Mouse (Mus musculus) megakaryocyte, adult 5-6 weeks (primary cell): Measurements from ENCODE around the gene Kalrn. TPM values are rescaled to one million over a fixed set of nuclear protein-coding genes. Genes with fewer than 3 reads are reported as not detected.
A peak's percentile ranks its signal among the peaks of the same experiment; 100 is the strongest.

Experiments
- ATAC-seq: 2 replicates; pipeline ENCODE4 v1.8.0; 2016; ENCODE audit warnings: mild to moderate bottlenecking, inconsistent platforms; ENCODE audit not compliant: poor library complexity, severe bottlenecking
- total RNA-seq, 2 experiments: library from RNA; stranded (forward) in 1 of 2; stranded (reverse) in 1 of 2; fragments of 153-499, 151-499 nt in 1 of 2; fragments of 221-1000, 200-1000 nt in 1 of 2; gene quantifications; 2 replicates each; pipeline versions ENCODE4 v1.2.3 to v1.2.4; 2015 to 2017

The Kalrn gene
- total RNA-seq, 2 experiments from 2014 or later, result 0.81 to 1.2 TPM

DNA sequence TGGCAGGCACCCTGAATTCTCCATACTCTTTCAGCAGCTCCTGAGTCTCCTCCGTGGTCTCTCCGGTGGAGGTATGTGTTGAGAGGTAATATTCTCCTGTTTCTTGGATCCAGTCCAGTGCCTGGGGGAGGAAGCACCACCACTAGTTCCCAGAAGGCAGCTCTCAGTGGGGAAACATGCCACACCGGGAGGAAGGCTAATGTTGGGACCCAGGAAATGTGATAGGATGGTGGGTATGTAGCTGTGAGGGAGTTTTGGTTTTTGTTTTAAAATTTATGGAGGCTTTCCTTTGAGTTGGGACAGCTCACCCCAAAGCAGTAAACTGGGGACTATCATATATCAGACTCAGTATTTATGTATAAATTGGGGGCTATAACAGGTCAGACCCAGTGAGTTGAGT lies 361.2 kb downstream of the Kalrn start:
- no peak for ATAC-seq

DNA sequence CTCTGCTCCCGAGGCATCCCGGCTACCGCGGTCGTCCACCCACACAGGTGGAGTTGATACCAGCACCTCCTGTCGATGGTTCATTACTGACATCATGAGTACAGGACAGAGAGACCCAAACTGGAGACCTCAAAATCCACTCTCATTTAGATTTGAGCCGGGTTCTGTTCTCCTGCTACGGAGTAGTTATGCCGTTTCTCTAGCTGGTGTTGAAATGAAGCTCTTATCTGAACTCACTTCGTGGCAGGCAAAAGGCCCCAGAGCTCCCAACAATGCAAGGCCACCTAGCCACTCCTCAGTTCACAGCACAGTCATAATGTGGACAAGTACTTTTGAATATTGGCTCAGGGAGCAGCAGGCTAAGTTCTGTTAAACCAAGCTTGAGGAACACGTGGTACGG lies 362.1 kb downstream of the Kalrn start:
- no peak for ATAC-seq

DNA sequence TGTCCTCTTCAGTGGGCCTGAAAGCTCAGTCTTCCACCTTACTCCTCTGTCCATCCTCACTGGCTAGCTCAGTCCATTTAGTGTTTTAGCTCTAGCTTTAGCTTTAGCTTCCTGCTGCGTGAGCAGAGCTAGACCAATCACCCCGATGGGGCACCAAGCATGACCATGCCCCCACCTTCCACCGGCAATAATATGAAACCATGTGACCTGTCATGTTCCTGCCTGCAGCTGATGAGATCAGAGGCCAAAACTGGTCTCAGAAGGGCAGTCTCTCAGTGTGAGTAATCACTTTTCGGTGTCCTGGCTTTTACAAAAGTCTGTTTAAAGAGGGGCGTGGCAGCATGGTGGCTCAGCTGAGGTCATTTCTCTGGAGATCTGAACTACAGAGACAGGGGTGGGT lies 364.6 kb downstream of the Kalrn start:
- no peak for ATAC-seq

DNA sequence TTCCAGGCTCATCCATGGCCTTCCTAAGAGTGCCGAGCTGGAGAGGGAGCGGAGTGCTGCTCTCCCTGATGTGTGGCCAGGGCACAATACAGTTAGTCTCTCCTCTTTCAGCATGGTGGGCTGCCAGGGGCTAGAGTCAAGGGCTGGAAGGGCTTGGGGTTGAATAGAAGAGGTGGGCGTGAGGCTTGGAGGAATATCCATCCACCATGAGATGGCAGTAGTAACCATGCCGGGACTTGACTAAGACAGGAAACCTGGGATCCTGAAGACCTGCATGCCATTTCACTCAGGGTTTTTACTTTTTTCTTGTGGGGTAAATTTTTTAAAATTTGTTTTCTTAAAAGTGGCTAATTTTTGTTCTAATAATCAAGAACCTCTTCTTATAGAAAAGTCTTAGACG lies 365.4 kb downstream of the Kalrn start:
- no peak for ATAC-seq

DNA sequence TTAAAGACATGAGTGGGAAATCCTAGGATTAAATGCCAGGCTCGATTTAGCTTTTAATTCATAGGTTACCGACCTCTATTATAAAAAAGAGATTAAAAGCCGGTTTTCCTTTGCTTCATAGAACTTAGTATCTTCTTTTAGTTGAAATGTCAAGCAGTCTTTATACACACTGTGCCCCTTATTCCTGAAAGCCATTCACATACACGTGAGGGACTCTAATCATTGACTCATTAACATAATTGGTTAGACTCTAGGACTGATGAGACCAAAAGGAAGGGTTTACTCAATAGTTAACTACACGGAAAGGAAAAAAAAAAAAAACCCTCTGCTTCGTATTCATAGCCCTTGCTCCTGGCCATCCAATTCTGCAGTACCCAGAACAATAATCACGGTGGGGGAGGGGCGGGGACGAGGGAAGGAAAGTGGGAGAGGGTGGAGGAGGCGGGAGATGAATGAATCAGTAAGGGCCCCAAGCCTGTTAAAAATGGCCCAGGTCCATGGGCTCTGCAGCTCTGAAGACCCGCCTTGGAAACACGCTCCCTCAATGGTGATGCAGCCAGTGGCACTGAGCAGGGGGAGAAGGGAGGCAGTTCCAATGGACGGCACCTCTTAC lies 368.7 kb downstream of the Kalrn start:
- ATAC-seq, result no peak

DNA sequence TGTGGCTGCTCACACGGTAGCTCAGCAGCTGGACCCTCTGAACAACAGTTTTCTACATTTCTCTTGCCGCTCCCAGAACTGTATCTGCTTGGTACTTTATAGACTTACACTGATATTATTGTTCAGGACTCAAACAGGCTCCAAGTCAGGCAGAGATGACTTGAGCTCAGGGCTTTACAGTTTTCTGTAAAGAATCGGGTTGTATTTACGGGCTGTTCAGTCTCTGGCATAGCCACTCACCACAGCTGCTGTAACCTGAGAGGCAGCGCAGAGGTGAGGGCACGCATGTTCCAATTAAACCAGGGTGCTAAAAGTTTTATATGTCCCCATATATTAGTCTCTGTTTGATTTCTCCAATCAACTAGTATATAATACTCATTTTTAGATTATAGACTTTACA lies 373.8 kb downstream of the Kalrn start:
- no peak for ATAC-seq

DNA sequence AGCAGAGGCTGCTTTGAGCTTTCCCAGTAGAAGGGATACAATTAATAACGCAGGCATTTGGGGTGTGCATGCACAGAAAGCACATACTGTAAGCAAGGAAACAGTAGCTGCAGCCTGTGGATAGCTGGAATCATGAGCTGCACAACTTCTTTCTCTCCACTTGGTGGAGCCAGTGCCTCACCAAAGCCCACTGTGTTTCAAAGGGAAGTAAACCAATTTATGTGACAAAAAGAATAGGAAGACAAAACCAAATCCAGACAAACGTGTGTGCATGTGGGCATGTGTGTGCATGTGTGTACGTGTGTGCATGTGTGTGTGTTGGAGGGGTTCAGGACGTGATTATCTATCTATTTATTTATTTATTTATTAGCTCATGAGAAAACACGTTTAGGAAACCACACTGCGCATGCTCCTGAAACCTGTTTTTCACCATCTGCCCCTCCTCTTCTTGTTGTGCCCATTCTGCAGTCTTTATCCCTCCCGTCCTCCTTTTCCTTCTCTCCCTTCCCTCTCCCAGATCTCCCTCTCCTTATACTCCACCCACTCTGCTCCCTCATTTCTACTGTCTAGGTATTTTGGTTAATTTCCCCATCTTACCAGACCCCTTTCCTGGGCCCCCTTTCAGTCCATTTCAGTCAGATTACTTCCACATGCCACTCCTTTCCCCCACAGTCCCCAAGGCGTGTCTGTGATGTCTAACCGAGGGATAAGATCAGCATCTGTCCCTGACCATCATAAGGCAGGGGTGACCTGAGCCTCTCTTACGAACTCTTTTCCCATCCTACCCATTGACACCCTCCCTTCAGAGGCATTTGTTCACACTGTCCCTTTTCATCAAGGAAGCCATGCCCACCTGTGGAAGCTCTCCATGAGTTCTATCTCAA lies 380.1 kb downstream of the Kalrn start:
- ATAC-seq, result peak; percentile 69

DNA sequence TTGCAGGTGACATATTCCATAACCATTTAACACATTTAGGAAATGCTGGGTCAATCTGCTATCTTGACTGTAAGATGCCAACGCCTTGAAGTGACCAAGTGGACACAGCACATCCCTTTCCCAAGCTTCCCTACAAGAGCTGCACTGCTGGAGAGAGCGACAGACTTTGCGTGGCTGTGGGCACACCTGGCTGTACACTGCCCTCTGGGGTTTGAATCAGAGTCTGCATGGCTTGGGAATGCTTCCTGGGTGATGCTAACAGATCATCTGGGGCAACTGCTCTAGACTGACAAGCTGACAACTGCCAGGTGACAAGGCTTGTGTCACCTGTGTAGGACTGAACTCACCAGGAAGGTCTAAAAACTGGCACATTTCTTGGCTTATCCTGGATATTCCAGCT lies 388.6 kb downstream of the Kalrn start:
- no peak for ATAC-seq

DNA sequence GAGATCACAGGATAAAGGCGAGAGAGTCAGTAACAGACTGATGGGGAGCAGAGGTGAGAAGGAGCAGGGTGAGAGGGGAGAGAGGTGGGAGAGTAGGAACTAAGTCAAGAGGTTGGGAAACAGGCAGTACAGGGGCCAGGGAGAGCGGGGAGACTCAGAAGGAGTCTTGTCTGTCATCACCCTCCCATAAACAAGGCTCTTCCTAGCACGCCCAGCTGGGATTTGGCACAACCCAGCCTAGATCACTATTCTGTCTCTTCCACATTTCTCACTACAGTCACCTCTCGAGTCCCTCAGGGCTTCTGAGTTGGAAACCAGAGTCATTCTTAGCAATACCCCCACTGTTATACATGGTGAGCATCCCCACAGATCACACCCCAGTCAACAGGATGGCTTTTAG lies 390.1 kb downstream of the Kalrn start:
- no peak for ATAC-seq

DNA sequence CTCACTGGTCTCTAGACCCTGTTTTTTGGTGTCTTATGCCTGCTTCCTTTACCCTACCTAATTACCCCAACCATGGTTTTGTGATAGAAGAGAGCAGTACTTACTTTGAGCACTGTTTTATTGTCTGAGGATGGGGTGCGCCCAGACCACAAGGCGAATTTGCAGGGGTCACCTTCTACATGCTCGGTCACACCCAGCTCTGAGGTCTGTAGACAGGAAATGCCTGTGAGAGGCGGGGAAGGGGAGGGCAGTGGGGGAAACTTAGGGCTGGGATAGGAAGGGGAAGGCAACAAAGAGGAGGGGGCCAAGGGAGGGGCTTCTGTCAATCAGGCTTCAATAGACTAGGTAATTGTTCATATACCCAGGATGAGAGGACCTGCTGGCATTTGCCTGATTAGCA lies 397.7 kb downstream of the Kalrn start:
- no peak for ATAC-seq

DNA sequence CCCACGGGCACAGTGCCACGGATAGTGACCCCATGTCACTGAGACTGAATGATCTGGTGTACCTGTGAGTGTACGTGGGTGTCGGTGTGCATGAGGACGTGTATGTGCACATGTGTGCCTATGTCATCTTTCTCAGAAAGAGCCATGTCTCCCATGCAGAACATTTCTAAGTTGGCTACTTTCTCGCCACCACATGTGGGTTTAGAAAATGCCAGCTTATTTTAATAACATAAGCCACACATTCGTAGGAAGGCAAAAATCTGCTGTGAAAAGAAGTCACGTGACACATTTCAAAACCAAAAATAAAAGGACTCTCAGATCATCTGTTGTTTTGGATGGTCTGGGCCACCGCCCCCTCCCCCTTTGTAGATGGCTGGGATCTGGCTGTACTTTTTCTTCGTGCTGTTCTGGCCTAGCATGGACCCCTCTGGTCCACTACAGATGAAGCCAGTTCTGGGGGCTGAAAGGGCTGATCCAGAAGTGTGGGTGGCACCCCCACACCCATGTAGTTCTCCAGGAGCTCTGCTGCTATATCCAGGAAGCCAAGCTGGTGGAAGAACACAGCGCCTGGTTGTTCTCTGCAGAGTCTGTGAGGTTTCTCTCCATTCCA lies 400.7 kb downstream of the Kalrn start:
- no peak for ATAC-seq

DNA sequence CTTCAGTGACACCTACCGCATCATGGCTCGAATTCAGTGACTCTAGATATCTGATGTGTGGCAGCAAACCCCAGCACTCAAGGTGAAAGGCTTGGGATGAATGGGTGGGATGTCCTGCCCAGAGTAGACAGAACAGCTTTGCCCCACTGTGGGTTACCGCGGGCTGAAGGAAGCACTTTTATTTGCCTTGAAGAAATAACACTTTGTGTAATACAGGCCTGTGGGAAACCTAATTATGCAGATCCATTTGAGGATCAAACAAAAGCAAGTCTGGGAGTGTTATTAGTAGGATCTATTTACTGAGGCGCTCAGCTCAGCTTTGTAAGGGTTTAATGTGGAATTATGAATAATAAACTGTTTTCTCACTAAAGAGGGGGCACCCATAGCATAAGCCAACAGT lies 406.3 kb downstream of the Kalrn start:
- no peak for ATAC-seq

DNA sequence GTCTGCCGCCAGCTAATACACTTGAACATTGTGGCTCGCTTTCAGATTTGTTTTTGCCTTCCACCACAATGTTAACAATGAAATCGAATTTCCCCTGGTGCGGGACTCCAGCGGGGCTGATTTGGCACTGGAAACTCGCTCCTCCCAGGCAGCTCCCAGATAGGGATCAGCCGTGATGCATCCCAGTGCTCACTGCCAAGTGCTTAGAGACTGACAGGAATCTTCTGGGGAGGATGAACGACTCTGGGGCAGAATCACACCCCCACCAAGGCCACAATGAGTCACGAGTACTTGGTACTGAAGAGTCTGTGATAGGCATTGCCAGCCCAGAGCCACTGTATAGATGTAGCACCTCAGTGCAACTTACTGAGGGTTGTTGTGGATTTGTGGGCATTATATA lies 410.2 kb downstream of the Kalrn start:
- ATAC-seq, result no peak

DNA sequence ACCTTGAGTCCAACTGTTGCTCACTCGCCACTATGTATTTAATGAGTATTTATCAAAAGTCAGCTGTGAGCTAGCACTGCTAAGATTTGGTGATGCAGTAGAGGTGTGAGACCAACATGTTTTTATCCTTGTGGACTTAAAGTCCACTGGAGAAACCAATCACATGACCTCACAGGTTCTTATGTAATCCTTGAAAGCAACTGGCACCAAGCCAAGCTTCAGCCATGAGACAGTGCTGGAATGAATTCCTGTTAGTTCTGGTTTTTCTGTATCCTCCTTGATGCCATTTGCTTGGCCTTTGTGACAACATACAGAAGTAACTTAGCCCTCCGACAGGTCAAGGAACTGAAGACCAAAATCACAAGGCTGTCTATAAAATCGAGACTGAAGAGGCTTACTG lies 413.8 kb downstream of the Kalrn start:
- ATAC-seq, result no peak

DNA sequence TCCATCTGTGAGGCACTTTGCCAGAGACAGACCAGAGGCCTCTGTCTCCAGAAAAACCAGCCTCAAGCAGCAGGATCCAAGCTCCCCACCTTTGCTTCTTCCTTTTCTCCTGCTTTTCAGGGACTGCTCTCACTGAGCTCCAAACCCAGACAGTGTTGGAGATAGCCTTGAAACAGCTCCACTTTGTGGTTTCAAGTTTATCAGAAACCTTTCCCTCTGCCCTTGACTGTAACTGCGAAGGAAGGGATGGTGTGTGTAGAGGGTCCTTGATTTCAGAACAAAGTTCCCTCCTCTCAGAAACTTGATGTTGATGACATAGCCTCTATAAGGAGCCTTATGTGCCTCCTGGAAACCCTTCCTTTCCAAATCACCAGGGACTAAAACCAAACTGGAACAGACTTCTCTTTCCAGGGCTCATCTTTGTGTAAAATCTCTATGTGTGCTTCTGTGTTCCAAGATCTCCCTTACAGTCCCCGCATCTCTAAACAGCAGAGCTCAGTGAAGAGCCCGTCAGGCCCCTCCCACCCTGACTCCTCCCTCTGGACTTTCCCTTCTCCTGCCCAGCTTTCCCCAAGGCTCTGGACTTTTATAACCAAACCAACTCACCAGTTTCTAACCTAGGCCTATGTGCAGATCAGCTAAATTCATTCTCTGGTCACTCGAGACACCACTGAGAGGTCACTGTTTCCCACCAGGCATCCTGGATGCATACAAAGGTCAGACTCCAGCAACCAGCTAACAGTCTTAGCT lies 415.8 kb downstream of the Kalrn start:
- no peak for ATAC-seq

DNA sequence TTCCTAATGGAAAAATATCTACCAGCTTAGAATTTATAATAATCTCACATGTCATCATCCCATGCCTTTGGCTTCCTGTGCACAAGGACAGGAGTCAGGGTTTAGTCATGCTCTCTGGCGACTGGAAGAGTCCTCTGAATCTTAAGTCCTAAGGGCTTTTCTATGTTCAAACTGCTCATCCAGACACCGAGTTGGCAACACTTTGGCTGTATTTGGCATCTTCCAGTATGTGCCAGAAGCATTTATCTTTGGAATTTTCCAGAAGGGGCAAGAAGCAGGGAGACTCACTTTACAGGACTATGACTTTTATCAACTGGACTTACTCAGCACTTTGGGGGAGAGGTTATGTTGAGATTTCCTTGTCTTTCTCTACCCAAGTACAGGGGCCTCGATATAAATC lies 417.6 kb downstream of the Kalrn start:
- ATAC-seq, result no peak

DNA sequence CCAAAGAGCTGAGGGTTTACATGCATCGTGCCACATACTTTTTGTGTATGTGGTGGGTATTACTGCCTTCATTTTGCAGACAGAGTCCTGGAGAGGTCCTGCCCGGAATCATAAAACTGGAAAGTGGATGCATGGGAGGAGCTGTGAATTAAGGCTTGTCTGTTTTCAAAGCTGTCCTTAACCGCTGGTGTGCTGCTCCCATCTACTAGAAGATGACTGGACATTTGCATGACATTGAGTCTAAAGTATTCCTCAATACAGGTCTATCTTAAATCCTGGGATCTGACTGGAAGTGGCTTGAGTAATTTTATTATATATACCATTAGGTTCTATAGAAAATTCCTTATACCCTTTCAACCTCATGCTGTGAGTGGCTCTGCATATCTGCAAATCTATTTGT lies 418.4 kb downstream of the Kalrn start:
- ATAC-seq, result no peak

DNA sequence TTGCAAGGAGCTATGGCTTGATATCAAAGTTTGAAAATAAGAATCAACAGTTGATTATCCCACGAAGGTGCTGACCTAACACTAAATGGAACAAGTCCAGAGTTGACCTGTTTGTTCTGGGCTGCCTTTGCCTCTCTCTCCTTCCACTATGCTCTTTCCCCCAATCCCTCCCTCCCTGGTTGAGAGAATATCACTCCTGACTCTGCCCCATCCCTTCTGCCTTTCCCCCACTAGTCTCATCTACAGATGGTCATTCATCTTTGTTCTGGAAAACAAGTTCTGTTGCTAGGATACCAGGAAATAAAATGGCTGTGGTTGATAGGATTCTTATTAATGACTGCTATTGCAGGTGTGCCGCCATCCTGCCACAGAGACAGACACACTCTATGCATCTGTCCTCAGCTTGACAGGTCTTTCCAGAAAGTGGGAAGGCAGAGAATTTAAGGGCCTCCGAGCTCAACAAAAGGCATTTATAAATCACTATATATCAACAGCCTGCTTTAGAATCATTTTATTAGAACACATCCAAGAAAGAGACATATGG lies 421.7 kb downstream of the Kalrn start:
- no peak for ATAC-seq

DNA sequence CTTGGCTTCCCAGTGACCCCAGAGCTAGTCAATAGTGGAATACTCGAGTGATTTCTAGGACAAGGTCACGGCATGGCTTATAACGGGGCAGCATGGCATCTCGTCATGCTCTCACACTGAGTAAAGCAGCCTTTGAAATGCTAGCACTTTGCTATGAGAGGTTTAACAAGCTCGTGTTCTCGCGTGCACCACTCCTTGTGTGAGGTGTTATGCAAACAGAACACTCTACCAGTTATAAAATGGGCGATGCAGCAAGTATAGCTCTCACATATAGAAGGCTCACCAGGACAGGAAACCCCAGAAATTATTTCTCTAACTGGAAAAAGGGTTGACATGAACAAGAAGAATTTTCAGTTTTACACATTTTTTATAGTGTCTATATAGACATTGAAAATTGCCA lies 431.7 kb downstream of the Kalrn start:
- no peak for ATAC-seq

DNA sequence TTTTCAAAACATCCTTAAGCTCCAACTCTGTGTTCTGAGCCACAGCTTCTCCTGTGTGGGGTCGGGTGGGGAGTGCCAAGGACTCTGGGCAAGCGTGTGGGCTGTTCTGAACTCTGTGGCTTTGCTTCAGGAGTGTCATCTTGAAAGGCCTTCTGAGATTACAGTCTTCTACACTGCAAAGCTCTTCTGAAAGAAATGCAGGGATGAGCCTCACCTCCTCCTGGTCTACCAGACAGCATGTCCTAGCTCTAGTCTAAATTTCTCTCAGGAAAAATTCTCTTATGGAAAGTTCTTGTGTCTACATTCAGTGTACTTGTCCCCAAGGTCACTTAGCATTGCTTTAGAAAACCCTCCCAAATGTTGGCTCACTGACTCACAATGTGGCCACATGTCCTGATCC lies 438.3 kb downstream of the Kalrn start:
- no peak for ATAC-seq

DNA sequence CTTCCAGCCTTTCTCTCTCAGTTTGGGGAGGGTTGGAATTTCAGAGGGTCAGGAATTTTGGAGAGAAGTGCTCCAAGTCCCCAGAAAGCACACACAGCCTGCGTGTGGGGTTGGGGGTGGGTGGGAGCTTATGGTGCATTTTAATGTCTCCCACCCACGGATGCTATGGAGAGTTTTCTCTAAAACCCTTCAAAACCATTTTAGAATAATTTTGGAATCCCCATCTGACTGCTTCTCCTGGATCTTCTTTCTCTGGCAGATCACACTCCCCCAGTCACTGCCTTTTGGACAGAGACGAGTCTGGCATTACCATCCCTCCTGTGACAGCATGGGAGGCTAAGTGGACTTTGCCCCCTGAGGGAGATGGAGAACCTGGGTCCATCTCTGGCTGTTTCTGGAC lies 438.7 kb downstream of the Kalrn start:
- no peak for ATAC-seq
